Mouse (Mus musculus) T-helper 2 cell (primary cell): Measurements from ENCODE around the gene Myh7.
"Not testable (repeated sequence)": the region's sequence is repeated elsewhere in the genome, so short reads cannot be mapped to it uniquely, and the experiment has no call there.

Experiments used
- in situ Hi-C: fragments of 300-600 bp; cut with MboI, MseI; formaldehyde crosslinking; loops from one replicate; pipeline ENCODE4 v1.15.1; 2025; ENCODE audit warnings: high pct_unique_total_duplicates

Gene Myh7

GRCm38 (mm10) chr14:54972786-54973185 lies 21.6 kb downstream of the Myh7 start:
- in situ Hi-C loops: not testable (repeated sequence)

GRCm38 (mm10) chr14:54968344-54968743 lies 26.1 kb downstream of the Myh7 start:
- in situ Hi-C loops: no loop called here

GRCm38 (mm10) chr14:54967874-54968273 lies 26.6 kb downstream of the Myh7 start:
- in situ Hi-C loops: no loop called here

GRCm38 (mm10) chr14:54966320-54966977 lies 28.0 kb downstream of the Myh7 start, which contains the start of gene Myh6:
Myh6 (minus strand) TSS chr14:54966927.
- in situ Hi-C loops: no loop called here

GRCm38 (mm10) chr14:54965631-54966030 lies 28.8 kb downstream of the Myh7 start:
- in situ Hi-C loops: no loop called here

GRCm38 (mm10) chr14:54965044-54965443 lies 29.4 kb downstream of the Myh7 start:
- in situ Hi-C loops: no loop called here

GRCm38 (mm10) chr14:54963727-54964126 lies 30.7 kb downstream of the Myh7 start:
- in situ Hi-C loops: no loop called here

GRCm38 (mm10) chr14:54962714-54963113 lies 31.7 kb downstream of the Myh7 start:
- in situ Hi-C loops: no loop called here

- in situ Hi-C loops: no loop called here
Observed at GRCm38 (mm10) chr14:54961487-54961886, 32.9 kb downstream of the Myh7 start.

- in situ Hi-C loops: no loop called here
Observed at GRCm38 (mm10) chr14:54960769-54961168, 33.7 kb downstream of the Myh7 start.

GRCm38 (mm10) chr14:54959853-54960613 lies 34.4 kb downstream of the Myh7 start:
- in situ Hi-C loops: not testable (repeated sequence)

- in situ Hi-C loops: no loop called here
Observed at GRCm38 (mm10) chr14:54959197-54959596, 35.2 kb downstream of the Myh7 start.

- in situ Hi-C loops: no loop called here
Observed at GRCm38 (mm10) chr14:54958503-54958902, 35.9 kb downstream of the Myh7 start.

- in situ Hi-C loops: no loop called here
Observed at GRCm38 (mm10) chr14:54956533-54956932, 37.9 kb downstream of the Myh7 start.

- in situ Hi-C loops: no loop called here
Observed at GRCm38 (mm10) chr14:54955481-54955880, 38.9 kb downstream of the Myh7 start.

- in situ Hi-C loops: no loop called here
Observed at GRCm38 (mm10) chr14:54954474-54954873, 40.0 kb downstream of the Myh7 start.

GRCm38 (mm10) chr14:54953664-54954206 lies 40.7 kb downstream of the Myh7 start:
- in situ Hi-C loops: no loop called here

- in situ Hi-C loops: no loop called here
Observed at GRCm38 (mm10) chr14:54951587-54951986, 42.8 kb downstream of the Myh7 start.

- in situ Hi-C loops: no loop called here
Observed at GRCm38 (mm10) chr14:54950493-54950892, 43.9 kb downstream of the Myh7 start.

GRCm38 (mm10) chr14:54948781-54949180 lies 45.6 kb downstream of the Myh7 start:
- in situ Hi-C loops: no loop called here

- in situ Hi-C loops: not testable (repeated sequence)
Observed at GRCm38 (mm10) chr14:54947008-54947407, 47.4 kb downstream of the Myh7 start.

- in situ Hi-C loops: no loop called here
Observed at GRCm38 (mm10) chr14:54945975-54946704, 48.3 kb downstream of the Myh7 start.
